Mouse (Mus musculus) lung, adult 2 months (tissue): Measurements from ENCODE around the gene Eml3.

Experiments used
- CTCF ChIP-seq: fragments of 200-500 bp; IDR thresholded peaks from 2 replicates; pipeline ENCODE4 v1.5.1; 2011; ENCODE audit warnings: mild to moderate bottlenecking, low read length, control low read depth; ENCODE audit not compliant: insufficient read depth
- POLR2A ChIP-seq: fragments of 200-500 bp; IDR thresholded peaks from 2 replicates; pipeline ENCODE4 v1.6.1; 2011; ENCODE audit warnings: low read depth, mild to moderate bottlenecking, control low read depth, low read length, borderline replicate concordance; ENCODE audit errors: extremely low read depth

GRCm38 (mm10) chr19:8990432-8991102, 61.2 kb downstream of the Eml3 start:
- TF ChIP-seq CTCF (no peak), POLR2A (peak; percentile 46; the same call in 1 of the 2 replicates)
